Mouse (Mus musculus): ENCODE results near the gene Ndufb10.
A peak's percentile ranks its signal among the peaks of the same experiment; 100 is the strongest.

Gene Ndufb10

DNA sequence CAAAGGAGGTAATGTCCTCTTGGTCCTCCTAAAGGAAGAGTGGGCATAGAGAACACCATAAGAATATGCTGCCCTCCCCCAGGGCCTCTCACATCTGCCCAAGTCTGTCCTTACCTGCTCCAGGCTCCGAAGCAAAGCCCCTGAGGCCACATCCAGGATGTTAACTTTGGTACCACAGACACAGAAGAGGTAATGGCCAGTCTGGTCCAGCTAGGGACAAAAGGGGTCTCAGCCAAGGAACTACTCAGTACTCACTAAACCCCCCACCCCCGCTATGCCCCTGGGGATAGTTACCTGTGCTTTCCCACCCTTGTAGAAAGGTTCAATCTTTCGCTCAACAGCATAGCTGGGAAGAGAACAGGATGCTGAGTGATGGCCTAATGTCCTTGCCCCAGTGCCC, 18.5 kb downstream of the Ndufb10 start:
- DNase-seq, result no peak

DNA sequence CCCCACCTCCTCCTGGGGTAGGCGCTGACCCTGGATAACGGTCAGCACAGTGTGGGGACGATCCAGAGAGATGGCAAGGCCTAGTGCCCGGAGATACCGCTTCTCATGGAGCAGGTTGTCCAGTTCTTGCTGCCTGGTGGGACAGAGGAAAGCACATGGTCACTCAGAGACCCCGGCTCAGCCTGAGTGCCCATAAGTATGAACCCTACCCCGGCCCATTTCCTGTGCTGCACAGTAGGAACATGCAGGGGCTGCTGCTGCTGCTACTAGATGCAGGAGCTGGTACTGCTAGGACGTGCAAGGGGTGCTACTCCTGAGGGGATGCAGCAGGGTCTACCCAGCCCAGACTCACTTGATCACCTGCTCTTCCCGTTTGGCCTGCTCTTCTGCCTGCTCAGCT, 23.0 kb downstream of the Ndufb10 start:
- no peak for DNase-seq

DNA sequence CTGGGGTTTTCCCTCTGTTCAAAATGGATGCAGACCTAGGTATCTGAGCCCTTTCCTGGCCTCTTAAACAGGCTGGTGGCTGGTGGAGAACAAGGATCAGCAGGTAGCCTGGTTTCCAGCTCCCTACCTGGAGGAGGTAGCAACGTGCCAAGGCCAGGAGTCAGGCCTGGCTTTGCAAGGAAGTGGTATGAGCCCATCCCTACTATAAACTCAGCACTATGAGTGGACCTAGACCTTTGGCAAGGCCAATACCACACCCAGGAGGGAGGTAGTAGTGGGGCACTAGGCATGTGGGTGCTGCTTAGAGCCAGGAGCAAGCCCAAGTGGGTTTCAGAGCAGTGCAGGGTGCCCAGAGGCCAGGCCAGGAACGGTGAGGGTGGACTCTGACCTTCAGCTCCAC, 24.8 kb downstream of the Ndufb10 start:
- DNase-seq, result no peak

DNA sequence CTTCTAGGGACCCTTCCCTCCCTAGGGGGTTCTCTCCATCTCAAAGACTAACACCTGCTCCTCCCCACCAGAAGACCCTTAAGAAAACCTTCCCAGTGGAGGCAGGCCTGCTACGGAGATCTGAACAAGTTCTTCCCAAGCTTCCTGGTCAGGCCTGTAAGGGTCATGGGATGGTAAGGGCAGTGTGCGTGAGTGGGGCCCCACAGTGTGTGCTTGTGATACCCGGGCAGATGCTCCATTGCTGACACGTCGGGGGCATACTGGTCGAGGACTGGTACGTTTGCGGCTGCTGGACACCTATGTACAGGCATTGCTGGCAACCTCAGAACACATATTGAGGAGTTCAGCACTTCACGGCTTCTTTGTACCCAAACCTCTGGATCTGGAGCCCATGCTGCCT, 25.6 kb downstream of the Ndufb10 start:
- DNase-seq, result no peak

DNA sequence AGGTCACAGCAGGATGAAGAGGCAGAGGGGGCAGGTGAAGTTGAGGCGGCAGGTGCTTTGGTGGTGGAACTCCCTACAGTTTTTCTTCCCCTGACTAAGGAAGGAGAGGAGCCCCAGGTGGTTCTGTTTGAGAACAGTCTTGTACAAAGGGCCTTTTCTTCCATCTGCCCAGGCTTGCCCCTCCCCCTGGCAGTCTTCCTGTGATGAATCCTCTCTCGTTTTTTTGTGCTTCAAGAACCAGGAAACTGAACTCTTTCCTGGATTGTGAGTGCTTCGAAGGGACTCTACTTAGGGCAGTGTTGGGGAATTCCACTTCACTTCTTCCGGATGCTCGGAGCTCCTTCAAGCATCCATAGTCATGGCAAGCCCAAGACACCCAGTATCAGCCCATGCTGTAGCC, 26.3 kb downstream of the Ndufb10 start:
- DNase-seq, result no peak

DNA sequence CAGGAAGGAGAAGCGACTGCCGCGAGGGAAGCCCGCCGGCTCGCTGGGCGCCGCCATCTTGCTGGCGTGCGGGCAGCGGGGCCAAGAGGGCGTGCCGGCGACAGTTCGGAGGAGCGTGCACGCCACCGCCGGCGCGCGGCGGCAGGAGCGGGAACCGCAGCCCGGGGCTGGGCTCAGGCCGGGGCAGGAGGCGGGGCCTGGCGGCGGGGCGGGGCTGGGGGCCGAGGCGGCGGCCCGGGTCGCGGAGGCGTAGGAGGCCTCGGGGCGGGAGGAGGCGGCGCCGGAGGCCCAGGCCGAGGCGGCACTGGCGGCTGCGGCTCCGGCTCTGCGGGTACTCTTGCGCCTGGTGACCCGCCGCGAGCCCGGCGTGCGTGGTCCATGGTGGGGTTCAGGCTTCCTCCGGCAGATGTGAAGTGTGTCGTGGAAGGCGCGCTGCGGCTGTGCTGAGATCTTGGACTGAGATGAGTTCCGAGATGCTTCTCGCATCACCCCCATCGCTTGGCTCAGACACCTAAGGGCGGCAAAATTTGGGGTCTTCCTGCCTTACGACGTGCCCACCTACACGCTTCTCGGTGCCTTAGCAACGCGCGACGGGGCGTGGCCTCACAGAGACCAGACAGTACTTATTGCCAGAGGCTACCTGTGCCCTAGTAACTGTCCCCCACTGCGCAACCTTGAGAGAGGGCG, 28.1 kb downstream of the Ndufb10 start, which contains the start of the genes Gfer and Noxo1:
Gfer (minus strand) TSS at position 146 of the 687 bp plus-strand sequence.
Noxo1 (plus strand) TSS at position 224 of the 687 bp plus-strand sequence.
- DNase-seq, result peak; percentile 85

DNA sequence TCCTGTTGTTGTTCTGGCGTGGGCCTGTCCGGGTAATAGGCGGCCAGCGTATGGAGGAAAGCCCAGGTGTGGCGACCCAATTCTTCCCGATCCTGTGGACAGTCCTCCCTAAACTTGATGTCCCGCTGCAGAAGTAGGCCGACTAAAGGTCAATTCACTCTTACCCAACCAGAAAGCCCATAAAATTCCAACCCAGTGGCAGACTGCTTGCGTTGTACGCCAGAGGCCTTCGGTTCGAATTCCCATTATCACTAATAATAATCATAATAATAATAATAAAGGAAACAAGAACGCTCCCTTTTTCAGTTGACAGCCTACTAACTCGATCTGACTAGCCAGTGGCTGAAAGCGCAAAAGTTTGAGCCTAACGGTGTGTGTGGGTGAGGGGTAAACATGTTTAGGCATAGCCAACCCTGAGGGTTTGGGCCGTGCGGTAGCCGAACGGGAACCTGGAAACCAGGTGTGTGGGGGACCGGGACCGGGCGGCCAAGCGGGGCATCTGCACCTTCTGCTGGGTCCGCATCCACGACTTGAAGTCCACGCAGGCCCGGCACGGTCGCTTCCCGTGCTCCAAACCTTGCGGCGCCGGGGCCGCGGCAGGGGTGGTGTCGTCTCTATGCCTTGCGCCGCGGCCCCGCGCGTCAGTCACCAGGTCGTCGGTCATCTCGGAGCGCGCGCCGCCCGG, 28.8 kb downstream of the Ndufb10 start:
- no peak for DNase-seq

DNA sequence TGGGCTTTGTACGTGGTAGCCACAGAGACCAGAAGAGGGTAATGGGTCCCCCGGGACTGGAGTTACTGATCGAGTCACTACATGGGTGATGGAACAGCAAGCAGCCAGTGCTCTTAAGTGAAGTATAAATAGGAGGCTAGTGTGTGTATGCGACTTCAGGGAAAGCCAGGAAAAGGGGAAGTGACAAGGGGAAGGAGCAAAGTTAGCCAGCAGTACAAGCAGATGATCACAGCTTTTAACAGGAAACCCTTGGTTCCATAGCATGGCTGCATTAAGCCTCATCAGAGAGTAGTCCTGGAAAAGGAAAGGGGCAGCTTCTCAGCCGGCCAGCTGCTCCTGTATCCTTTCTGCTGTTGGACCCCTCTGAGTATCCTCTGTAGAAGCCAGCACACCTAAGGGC, 31.9 kb downstream of the Ndufb10 start:
- no peak for DNase-seq

DNA sequence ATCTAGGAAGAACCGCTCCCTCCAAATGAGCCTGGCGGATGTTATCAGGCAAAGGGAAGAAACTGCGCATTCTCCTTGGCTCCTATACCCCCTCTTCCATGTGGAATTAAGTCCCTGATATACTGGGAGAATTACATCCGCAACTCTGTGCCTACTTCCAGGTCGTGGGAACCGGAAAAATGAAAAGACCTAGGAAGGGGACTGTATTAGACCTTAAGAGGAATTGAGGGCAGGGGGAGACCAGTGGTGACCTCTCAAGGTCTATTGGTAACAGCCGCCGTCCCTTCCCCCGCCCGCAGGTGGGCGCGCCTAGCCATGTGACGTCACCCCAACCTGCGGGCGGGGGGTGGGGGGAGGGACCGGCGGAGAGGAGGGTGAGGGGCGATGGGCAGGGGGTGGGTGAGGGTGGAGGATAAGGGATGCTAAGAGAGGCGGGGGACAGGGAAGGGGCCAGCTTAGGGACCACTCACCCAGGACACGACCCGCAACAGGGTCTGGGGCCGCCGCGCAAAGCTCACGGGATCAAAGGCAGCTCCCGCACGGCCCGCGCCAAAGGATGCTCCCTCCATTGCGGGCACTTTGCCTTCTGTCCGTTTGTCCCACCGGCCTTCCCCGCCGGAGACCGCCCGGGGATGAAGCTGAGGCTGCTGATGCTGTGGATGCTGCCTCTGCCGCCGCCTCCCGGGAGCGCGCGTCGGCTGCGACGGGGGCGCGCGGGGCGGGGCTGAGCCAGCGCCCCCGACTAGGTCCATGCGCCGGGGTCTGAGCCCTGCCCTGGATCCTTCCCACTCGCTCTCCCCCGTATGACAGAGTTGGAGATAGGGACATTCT, 34.8 kb downstream of the Ndufb10 start, which contains the start of gene Syngr3:
Syngr3 (minus strand) TSS at position 705 of the 831 bp plus-strand sequence.
- peak; percentile 57 for DNase-seq

DNA sequence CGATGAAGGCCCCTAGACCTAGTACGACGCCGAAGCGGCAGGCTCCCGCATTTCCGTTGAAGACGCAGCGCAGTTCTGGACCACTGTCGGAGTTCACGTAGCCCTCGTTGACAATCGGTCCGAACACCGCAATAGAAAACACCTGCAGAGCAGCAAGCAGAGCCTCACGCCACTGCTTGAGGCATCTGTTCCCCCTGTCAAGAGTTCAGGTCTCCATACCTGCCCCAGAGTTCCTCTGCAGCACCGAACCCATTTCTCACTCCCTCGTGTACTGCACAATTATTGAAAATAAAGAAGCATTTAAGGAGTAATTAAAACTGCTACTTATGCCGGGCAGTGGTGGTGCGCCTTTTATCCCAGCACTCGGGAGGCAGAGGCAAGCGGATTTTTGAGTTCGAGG, 36.7 kb downstream of the Ndufb10 start:
- DNase-seq, result no peak

DNA sequence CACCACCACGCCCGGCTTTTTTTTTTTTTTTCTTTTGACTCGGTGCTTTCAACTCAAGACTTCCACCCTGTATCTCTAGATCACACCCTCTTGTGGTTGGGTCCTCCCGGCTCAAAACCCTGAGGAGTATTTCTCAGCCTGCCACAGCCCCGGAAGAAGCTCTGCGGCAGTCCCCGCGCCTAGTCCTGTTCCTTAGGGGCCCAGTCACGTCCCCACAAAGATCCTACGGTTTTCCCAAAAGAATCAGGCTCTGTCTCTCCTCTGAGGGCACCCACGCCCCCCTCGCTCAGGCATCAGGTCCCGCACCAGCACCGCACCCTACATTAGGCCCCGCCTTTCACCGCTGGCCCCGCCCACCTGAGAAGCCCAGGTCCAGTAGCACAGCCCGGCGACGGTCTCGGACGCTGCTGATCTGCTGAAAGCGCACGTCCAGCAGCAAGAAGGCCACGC, 37.1 kb downstream of the Ndufb10 start:
- peak; percentile 32 for DNase-seq

DNA sequence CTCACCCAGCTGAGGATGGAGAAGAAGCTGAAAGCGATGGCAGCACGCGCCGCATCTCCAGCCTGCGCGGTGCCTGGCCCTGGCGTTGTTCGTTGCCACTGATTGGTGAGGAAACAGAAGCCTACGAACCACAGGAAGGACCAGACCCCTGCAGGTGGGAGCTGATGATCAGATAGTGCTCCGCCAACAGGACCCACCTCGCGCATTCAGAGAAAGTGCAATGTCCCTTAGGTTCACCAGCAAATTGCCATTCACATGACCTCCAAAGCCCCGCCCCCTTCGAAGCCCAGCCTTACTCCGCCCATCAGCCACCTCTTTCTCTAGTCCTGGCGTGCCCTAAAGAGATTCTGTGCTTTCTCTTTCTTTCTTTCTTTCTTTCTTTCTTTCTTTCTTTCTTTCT, 37.8 kb downstream of the Ndufb10 start:
- DNase-seq, result no peak

DNA sequence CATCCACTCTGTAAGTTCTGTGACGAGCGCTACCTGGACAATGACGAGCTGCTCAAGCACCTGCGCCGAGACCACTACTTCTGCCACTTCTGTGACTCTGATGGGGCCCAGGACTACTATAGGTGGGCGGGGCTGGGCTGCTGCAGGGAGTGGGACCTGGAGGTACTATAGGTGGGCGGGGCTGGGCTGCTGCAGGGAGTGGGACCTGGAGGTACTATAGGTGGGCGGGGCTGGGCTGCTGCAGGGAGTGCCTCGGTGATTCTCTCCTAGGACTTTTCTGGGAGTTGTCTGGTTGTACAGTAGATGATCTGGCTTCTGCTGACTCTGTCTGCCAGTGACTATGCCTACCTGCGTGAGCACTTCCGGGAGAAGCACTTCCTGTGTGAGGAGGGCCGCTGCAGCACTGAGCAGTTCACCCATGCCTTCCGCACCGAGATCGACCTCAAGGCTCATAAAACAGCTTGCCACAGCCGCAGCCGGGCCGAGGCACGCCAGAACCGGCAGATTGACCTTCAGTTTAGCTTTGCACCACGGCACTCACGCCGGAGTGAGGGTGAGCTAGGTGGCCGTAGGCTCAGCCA, 46.7 kb downstream of the Ndufb10 start:
- DNase-seq, result no peak

DNA sequence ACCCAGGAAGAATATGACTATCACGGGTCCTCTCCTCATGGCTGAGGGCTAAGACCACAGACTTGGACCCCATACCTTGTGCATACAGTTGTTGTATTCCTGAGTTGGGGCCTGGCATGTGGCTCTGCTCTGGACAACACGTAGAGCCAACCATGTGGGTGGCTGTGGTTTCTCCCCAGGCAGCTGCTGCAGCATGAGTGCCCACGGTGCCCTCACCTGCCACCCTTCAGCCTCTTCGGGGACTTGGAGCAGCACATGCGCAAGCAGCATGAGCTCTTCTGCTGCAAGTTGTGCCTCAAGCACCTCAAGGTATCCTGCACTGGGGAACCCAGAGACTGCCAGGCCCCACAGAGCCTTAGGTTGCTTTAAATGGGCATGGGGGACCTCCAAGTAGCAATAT, 47.4 kb downstream of the Ndufb10 start:
- DNase-seq, result no peak

DNA sequence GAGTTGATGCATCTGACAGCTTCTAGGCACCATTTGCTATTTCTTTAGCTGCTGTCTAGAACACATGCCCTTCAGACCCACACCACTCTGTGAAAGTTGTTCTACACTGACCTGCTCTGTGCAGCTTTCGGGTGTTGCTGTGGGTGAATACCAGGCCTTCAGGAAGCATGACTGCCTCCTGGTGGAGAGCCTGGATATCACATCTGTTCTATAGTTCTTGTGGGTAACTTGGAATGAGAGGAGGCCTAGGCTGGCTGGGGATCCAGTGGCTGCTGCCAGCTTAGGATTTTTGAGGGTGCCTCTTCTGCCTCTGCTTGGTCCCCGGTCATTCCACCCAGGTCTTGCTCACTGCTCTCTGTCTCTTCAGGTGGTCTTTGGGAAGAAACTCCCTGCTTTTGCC, 48.1 kb downstream of the Ndufb10 start:
- DNase-seq, result peak; percentile 73

DNA sequence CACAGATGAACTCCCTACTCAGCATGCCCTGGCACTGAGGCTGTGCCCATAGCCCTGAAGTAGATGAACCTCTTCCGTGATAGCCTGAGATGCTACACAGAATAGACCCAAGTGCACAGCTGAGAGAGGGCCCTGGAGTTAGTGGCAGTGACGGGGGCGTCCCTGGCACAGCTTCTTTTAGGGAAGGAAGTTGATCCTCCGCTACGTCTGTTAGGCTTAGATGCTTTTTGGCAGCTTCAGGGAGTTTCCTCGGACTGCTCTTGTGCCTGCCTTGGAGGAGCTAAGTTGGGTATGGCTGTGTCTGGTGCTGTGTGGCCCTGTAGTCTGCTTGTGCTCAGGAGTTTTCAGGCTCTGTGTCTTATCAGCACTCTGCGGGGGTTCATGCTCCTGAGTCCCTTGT, 50.0 kb downstream of the Ndufb10 start:
- peak; percentile 41 for DNase-seq

DNA sequence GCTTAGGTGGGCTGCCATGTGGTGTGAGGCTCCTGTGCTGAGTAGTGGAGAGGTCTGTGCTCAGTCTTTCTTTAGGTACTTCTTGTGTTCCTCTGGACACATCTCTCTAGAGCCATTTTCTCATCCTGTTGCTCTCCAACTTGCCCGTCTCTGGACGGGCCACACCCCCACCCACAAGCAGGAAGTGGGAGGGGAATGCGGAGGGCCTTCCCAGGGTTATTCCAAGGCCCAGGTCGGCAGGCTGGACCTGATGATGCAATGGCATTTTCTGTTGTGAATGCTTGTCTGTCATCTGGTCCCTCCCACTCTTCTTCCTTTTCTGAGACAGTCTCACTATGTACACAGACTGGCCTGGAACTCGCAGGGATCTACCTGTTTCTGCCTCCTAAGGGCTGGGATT, 52.1 kb downstream of the Ndufb10 start:
- DNase-seq, result no peak
